Mouse (Mus musculus): Measurements from ENCODE around the gene Ppp1r13l. TPM values are rescaled to one million over a fixed set of nuclear protein-coding genes. Genes with fewer than 3 reads are reported as not detected.

Ppp1r13l gene
- polyA plus RNA-seq, 1 experiment = 13.6 TPM

DNA sequence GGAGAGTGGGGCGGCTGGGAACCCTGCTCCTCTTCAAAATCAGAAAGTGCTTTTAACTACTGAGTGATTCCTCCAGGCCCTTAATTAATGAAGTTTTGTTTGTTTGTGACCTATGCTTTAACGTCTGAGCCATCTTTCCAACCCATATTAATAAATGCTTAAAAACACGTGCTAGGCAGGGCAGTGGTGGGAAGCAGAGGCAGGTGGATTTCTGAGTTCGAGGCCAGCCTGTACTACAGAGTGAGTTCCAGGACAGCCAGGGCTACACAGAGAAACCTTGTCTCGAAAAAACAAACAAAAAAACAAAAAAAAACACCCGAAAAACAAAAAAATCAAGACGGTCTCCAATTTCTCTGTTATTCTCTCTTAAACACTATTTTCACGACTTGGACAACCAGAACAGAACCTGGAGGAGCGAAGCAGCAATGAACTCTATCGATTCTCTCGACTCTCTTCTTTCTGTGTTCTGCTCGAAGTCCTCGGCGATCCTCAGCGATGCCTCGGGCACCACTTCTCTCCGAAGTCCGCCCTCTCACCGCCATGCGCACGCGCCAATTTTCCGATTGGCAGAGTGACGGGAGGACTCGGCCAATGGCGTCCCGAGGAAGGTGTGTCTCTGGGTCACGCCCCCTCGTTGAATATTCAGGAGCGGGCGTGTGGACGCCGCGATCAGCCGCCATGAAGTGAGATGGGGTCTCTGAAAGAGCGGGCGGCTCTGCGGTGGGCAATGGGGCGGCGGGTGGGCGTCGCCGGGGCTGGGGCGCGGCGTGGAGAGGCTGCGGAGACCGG, 22.0 kb downstream of the Ppp1r13l start, which contains the start of gene Ercc2:
Gene Ercc2, plus strand, starts transcription at position 634 of the 789 bp plus-strand sequence.
- WGBS = 7% methylated on average over 47 of the region's 48 CpGs
- Histone ChIP-seq H3K36me3 (ENCODE audit: control insufficient read depth, insufficient read depth, low read length) (peaks cover 12% of the 10 kb centered on the region), H3K27ac (ENCODE audit: control insufficient read depth, insufficient read depth, low read length) (no peak within 1 kb of the TSS), H3K4me1 (replicated peaks; ENCODE audit: control insufficient read depth, insufficient read depth, low read length) (peaks cover 7% of the 10 kb centered on the region; the same call in 1 of the 2 replicates), H3K4me3 (ENCODE audit: control insufficient read depth, insufficient read depth, low read length) (peak within 1 kb of the TSS; percentile 79), H3K27me3 (ENCODE audit: control insufficient read depth, insufficient read depth, low read length) (no peaks in the 10 kb centered on the region)
- peak; percentile 99 for DNase-seq
- TF ChIP-seq POLR2A (IDR thresholded peaks at IDR 0.05; ENCODE audit: control insufficient read depth, extremely low read depth, insufficient read depth, low read length, poor library complexity) (no peak), CTCF (IDR thresholded peaks at IDR 0.05; ENCODE audit: borderline replicate concordance, control insufficient read depth, extremely low read depth, insufficient read depth, low read length, poor library complexity) (no peak)

DNA sequence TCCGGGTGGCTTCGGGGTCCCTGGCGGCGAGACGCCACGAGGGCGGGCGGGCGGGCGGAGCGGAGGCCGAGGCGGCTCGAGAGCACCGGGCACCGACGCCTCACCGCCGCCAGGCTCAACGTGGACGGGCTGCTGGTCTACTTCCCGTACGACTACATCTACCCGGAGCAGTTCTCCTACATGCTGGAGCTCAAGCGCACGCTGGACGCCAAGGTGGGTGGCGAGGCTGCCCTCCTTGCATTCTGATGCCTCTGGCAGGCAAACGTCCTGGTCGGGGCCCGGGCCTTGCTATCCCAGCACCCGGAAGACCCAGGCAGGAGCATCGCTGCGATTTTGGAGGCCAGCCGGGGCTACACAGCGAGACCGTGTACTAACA, 22.6 kb downstream of the Ppp1r13l start:
- Histone ChIP-seq H3K27ac (ENCODE audit: control insufficient read depth, insufficient read depth, low read length) (no peak overlapping the region), H3K27me3 (ENCODE audit: control insufficient read depth, insufficient read depth, low read length) (no peaks in the 10 kb centered on the region), H3K36me3 (ENCODE audit: control insufficient read depth, insufficient read depth, low read length) (peaks cover 18% of the 10 kb centered on the region), H3K4me1 (replicated peaks; ENCODE audit: control insufficient read depth, insufficient read depth, low read length) (peaks cover 7% of the 10 kb centered on the region; the same call in 1 of the 2 replicates), H3K4me3 (ENCODE audit: control insufficient read depth, insufficient read depth, low read length) (peak overlapping the region; percentile 79)
- TF ChIP-seq CTCF (IDR thresholded peaks at IDR 0.05; ENCODE audit: borderline replicate concordance, control insufficient read depth, extremely low read depth, insufficient read depth, low read length, poor library complexity) = no peak
- TF ChIP-seq POLR2A (IDR thresholded peaks at IDR 0.05; ENCODE audit: control insufficient read depth, extremely low read depth, insufficient read depth, low read length, poor library complexity) = no peak
- peak; percentile 50 for DNase-seq
- WGBS = under 1% methylated on average over 37 of the region's 37 CpGs

DNA sequence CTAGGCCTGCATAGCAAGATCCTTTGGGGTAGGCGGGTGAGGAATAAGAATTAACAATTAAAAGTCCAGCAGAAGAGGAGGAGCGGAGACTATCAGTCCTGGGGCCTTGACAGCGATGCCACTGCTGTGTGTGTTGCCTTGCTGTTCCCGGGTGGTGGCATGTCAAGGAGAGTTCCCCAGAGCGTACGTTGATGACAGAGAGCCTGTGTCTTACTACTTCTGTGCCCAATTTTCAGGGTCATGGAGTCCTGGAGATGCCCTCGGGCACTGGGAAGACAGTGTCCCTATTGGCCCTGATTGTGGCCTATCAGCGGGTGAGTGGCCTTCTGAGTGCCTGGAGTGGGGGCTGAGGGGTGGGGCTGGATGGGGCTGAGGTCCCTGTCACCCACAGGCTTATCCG, 24.2 kb downstream of the Ppp1r13l start:
- Histone ChIP-seq H3K27me3 (ENCODE audit: control insufficient read depth, insufficient read depth, low read length) (no peaks in the 10 kb centered on the region), H3K4me1 (replicated peaks; ENCODE audit: control insufficient read depth, insufficient read depth, low read length) (peaks cover 7% of the 10 kb centered on the region; the same call in 1 of the 2 replicates), H3K27ac (ENCODE audit: control insufficient read depth, insufficient read depth, low read length) (no peak overlapping the region), H3K36me3 (ENCODE audit: control insufficient read depth, insufficient read depth, low read length) (peaks cover 29% of the 10 kb centered on the region), H3K4me3 (ENCODE audit: control insufficient read depth, insufficient read depth, low read length) (no peak overlapping the region)
- no peak for DNase-seq
- 98% methylated on average over 9 of the region's 9 CpGs for WGBS
- TF ChIP-seq POLR2A (IDR thresholded peaks at IDR 0.05; ENCODE audit: control insufficient read depth, extremely low read depth, insufficient read depth, low read length, poor library complexity) (no peak), CTCF (IDR thresholded peaks at IDR 0.05; ENCODE audit: borderline replicate concordance, control insufficient read depth, extremely low read depth, insufficient read depth, low read length, poor library complexity) (no peak)

DNA sequence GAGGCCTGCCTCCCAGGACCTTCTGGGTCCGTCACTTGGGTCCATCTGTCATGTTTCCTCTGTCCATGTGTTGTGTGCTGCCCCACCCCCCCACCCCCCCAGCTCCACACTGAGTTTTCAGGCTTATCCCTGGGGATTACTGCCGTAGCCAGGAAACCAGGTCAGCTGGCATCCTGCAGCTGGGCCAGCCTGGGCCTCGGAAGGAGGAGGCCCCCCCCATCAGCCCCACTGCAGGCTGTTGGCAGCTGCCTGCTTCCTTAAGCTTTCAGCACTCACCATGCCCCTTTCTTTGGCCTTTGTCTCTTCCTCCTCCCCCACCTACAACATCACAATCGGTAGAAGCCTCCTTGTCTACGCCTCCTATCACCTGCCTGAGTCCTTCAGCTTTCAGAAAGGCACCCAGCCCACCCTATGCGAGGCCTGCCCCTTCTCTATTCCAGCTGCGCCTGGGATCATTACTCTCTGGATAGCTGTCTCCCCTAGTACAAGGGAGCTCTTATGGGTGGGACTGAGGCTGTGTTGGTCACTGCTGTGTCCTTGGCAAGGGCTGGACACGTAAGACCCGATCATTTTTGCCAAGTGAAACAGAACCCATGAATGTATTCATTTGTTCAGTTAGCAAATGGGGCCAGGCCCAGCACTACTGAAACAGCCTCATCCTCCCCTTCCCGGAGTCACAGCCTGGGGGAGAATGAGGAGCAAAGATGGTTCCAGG, 29.3 kb downstream of the Ppp1r13l start:
- Histone ChIP-seq H3K27ac (ENCODE audit: control insufficient read depth, insufficient read depth, low read length) (no peak overlapping the region), H3K4me1 (replicated peaks; ENCODE audit: control insufficient read depth, insufficient read depth, low read length) (no peaks in the 10 kb centered on the region), H3K4me3 (ENCODE audit: control insufficient read depth, insufficient read depth, low read length) (no peak overlapping the region), H3K27me3 (ENCODE audit: control insufficient read depth, insufficient read depth, low read length) (no peaks in the 10 kb centered on the region), H3K36me3 (ENCODE audit: control insufficient read depth, insufficient read depth, low read length) (peaks cover 60% of the 10 kb centered on the region)
- no peak for DNase-seq
- TF ChIP-seq POLR2A (IDR thresholded peaks at IDR 0.05; ENCODE audit: control insufficient read depth, extremely low read depth, insufficient read depth, low read length, poor library complexity) (no peak), CTCF (IDR thresholded peaks at IDR 0.05; ENCODE audit: borderline replicate concordance, control insufficient read depth, extremely low read depth, insufficient read depth, low read length, poor library complexity) (no peak)
- 96% methylated on average over 10 of the region's 10 CpGs for WGBS

DNA sequence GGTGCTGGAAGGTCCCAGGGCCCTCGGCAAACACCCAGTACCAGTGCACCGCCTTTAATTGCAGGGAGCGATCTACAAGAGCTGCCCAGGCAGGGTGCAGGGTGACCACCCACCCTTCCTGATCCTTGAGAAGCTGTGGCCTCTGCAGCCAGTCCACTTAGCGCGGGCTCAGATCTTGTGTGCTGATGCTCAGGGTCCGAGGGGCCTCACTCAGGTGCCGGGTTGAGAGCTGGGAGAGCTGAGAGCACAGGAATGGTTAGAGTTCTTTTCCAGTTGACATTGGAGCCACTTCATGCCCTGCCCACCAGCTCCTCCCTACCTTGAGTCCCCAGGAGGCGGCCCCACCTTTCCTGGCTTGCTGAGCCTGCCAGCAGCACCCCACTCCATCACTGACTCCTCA, 34.9 kb downstream of the Ppp1r13l start:
- WGBS = 97% methylated on average over 8 of the region's 8 CpGs
- Histone ChIP-seq H3K36me3 (ENCODE audit: control insufficient read depth, insufficient read depth, low read length) (peaks cover 41% of the 10 kb centered on the region), H3K27ac (ENCODE audit: control insufficient read depth, insufficient read depth, low read length) (no peak overlapping the region), H3K27me3 (ENCODE audit: control insufficient read depth, insufficient read depth, low read length) (no peaks in the 10 kb centered on the region), H3K4me3 (ENCODE audit: control insufficient read depth, insufficient read depth, low read length) (no peak overlapping the region), H3K4me1 (replicated peaks; ENCODE audit: control insufficient read depth, insufficient read depth, low read length) (peaks cover 4% of the 10 kb centered on the region)
- no peak for DNase-seq
- TF ChIP-seq POLR2A (IDR thresholded peaks at IDR 0.05; ENCODE audit: control insufficient read depth, extremely low read depth, insufficient read depth, low read length, poor library complexity) = no peak
- TF ChIP-seq CTCF (IDR thresholded peaks at IDR 0.05; ENCODE audit: borderline replicate concordance, control insufficient read depth, extremely low read depth, insufficient read depth, low read length, poor library complexity) = no peak

DNA sequence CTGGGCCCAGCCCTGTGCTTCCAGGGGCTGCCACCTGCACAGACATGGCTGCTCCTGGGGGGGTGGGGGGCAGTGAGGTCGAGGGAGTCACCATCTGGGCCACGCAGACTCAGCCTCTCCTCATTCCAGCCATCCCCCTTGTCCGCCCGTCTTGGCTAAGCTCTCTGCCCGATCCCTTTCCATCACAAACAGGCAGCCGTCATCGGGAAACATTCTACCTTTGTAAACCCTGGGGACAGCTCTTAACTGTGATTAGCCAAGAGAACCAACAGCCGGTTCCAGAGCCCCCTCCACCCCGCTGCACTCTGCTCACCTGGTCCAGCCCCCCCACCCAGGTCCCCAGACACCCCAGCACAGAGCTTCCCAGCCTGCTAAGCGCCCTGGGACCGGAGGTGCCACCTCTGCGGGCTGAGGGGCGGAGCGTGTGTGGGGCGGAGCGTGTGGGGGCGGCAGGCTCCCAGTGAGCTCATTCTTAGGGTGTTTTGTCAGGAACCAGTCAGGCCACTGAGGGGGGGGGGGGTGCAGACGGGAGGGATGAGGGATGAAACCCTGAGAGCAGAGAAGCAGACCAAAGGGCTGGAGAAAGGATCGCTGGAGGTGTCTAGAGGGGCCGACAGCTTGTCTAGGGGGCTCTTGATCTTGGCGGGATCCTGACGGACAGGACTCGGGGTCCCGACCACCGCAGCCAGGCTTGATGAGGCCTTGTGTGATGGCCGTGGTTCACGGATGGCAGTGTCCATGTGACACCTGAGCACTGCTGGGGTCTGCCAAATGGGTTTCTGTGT, 40.1 kb downstream of the Ppp1r13l start:
- H3K27ac ChIP-seq (ENCODE audit: control insufficient read depth, insufficient read depth, low read length) = no peak overlapping the region
- DNase-seq = peak; percentile 70
- peaks cover 23% of the 10 kb centered on the region for H3K4me1 ChIP-seq (replicated peaks; ENCODE audit: control insufficient read depth, insufficient read depth, low read length)
- H3K27me3 ChIP-seq (ENCODE audit: control insufficient read depth, insufficient read depth, low read length) = no peaks in the 10 kb centered on the region
- TF ChIP-seq POLR2A (IDR thresholded peaks at IDR 0.05; ENCODE audit: control insufficient read depth, extremely low read depth, insufficient read depth, low read length, poor library complexity) (no peak), CTCF (IDR thresholded peaks at IDR 0.05; ENCODE audit: borderline replicate concordance, control insufficient read depth, extremely low read depth, insufficient read depth, low read length, poor library complexity) (no peak)
- peak overlapping the region; percentile 17 for H3K4me3 ChIP-seq (ENCODE audit: control insufficient read depth, insufficient read depth, low read length)
- 14% methylated on average over 27 of the region's 27 CpGs for WGBS
- H3K36me3 ChIP-seq (ENCODE audit: control insufficient read depth, insufficient read depth, low read length) = peaks cover 6% of the 10 kb centered on the region
